Mouse (Mus musculus): Measurements from ENCODE around the gene Cntn3. TPM values are rescaled to one million over a fixed set of nuclear protein-coding genes. Genes with fewer than 3 reads are reported as not detected.

Cntn3 gene
- not detected for polyA plus RNA-seq (2012; fragmentation: generic; extraction: Trizol)

GRCm38 (mm10) chr6:102573001-102573400 lies at the start of gene Cntn3:
TSS of gene Cntn3 (minus strand) at chr6:102573101.

